Mouse (Mus musculus) spleen, postnatal 4 days (tissue): ENCODE results near the gene Lgals4.

ENCODE experiments used
- DNase-seq, 2 experiments: peaks; one replicate each; pipeline ENCODE4 v3.0.0; 2022; ENCODE audit warnings: low spot score in 2 of 2

Lgals4 gene

DNA sequence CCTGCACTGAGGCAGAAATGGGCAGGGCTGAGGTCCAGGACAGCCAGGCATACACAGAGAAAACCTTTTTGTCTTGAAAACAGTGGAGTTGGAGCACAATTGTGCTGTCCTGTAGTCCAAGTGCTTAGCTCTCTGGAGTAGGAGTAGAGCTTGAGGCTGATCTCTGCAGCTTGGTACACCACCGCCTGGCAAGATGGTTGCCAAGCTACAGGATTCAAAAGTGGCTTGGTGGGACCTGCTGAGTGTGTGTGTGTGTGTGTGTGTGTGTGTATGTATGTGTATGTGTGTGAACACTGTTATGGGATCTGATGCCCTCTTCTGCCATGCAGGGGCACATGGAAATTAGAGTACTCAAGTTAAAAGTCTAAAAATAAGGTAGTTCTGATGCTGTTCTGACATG is 11.1 kb upstream of the Lgals4 start:
- DNase-seq: no peak

DNA sequence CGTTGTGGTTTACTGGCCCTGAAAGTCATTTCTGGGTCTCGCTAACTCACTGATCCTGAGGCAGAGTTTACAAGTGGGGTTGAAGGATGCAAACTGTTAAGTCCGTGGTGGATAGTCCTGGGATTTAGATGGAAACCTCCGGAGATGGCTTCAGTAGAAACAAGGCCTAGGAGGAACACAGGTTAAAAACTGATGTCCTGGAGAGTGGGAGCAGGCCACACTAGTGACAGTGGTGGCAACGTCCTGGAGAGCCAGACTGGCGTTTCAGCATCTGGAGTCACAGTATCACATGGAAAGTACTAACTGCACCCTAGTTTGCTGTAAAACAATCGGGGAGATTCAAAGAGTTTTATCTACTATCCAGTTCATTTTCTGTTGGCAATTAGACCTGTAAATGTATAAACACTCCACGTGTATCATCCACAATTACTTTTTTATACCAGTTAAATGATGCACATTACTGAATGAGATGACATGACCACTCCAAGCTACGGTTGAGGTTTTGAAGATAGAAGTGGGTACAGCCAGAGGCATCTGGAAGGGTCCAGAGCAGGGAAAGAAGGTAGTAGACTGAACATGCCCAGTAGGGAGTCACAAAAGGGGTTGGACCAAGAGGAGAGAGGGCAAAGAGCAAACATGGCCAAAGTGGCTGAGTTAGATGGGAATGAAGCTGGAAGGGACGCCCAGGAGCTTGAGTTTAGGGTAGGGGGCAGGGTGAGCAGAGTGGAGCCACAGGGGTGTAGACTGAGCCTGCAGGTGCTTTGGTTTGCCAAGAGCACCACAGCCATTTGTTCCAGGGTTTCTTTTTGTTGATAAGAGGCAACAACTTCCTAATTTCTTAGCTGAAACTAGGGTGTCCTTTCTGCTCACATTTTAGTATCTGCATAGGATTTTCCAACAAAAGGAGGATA is 10.4 kb upstream of the Lgals4 start:
- DNase-seq: no peak

GRCm38 (mm10) chr7:28823932-28824331 is 9.7 kb upstream of the Lgals4 start:
- DNase-seq: no peak

DNA sequence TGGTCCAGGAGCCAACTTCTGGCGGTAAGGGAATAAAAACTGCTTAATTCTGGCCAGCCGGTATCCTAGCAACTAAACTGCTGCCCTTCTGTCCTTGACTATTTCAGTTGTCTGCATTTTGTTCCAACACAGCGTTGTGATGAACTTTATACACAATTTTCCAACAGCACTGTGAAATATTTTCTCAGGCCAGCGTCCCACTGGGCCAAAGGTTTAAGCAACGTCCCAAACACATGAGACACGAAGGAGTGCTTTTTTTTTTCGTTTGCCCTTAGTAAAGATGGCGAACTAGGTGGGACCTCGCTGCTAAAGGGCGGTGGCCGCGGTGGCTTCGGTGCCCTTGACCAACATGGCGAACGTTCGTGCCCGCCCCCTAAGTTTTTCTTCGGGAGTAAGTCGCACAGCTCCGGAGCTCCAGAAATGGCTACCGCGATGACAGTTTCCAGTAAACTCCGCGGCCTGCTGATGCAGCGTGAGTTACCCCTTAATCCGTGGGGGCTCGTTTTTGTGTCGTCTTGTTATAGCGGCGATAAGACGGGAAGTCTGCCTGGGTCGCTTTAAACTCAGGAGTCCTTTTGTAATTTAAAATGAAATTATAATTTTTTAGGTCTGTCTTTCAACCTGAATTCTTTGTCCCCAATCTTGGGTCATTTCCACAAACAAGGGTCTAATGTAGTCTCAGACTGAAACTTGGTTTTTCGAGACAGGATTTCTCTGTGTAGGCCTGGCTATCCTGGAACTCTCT is 8.5 kb upstream of the Lgals4 start, which contains the start of gene Ech1:
Gene Ech1, plus strand, starts transcription at position 277 of the 745 bp plus-strand sequence.
- peak; percentile 91 to 94 for DNase-seq

- DNase-seq: peak in 1 of 2 experiments; percentile 69
Observed at GRCm38 (mm10) chr7:28825686-28826401, 7.8 kb upstream of the Lgals4 start.

DNA sequence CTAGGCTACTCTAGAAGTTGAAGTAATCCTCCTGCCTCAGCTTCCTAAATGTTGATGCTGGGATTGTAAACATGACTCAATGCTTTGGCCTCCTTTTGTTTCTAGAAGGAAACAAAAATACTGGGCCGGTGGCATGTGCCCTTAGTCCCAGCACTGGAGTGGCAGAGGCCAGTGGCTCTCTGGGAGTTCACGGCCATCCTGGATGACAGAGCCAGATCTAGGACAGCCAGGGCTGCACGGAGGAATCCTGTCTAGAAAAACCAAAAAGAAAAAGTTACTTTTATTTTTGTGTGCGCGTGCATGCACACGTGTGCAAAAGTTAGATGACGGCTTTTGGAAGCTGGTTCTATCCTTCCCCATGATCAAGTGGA is 7.3 kb upstream of the Lgals4 start:
- DNase-seq: no peak

DNA sequence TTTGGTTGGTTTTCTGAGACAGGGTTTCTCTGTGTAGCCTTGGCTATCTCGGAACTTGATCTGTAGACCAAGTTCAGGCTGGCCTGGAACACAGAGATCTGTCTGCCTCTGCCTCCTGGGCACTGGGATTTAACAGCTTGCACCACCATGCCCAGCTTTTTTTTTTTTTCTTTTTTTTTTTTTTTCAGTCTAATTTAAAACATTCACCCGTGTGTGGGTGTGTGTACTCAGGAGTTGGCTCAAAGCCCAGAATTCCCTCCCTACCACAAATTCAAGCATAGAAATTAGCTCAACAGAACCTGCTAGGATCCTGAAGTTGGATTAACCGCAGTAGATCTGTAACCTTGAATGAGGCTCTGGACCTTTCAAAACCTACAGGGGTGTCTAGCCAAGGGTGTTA is 6.3 kb upstream of the Lgals4 start:
- DNase-seq: no peak

DNA sequence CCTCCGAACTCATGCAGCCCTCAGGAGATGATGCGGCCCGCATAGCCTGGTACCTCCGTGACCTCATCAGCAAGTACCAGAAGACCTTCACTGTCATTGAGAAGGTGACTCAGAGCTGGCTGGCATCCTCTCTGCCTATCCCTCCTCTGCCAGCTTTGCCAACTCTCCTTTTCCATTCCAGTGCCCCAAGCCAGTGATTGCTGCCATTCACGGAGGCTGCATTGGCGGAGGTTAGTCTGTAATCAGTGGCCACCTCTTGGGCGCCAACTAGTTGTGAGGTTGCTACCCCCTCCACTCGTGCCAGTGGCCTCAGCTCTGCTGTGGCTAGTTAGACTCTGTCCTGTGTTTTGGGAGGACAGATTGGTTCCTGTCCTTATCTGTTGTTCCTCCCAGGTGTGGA is 3.8 kb upstream of the Lgals4 start:
- no peak for DNase-seq

GRCm38 (mm10) chr7:28830981-28831380 is 2.7 kb upstream of the Lgals4 start:
- peak in 1 of 2 experiments; percentile 52 for DNase-seq

DNA sequence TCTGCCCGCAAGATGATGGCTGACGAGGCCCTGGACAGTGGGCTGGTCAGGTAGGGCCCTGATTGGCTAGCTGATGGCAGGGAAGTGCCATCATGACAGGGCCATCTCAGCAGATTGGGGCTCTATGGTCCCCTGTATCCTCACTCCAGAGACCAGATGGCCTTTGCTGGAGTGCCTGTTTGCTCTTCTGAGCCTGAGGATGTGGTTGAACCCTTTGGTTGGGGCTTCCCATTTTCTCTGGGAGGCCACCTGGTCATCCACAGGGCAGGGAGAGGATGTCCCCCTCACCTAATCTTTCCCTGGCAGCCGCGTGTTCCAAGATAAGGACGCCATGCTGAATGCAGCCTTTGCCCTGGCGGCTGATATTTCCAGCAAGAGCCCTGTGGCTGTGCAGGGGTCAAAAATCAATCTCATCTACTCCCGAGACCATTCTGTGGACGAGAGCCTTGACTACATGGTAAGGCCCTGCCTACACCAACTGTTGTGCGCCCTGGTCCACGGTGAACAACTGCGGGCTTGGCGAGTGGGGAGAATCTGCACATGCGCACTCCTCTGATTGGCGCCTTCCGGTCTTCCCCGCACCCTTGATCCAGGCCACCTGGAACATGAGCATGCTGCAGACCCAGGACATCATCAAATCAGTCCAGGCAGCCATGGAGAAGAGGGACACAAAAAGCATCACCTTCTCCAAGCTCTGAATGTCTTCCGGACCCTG is 2.1 kb upstream of the Lgals4 start:
- peak in 1 of 2 experiments; percentile 62 for DNase-seq

- no peak for DNase-seq
Observed at GRCm38 (mm10) chr7:28832137-28832536, 1.5 kb upstream of the Lgals4 start.

DNA sequence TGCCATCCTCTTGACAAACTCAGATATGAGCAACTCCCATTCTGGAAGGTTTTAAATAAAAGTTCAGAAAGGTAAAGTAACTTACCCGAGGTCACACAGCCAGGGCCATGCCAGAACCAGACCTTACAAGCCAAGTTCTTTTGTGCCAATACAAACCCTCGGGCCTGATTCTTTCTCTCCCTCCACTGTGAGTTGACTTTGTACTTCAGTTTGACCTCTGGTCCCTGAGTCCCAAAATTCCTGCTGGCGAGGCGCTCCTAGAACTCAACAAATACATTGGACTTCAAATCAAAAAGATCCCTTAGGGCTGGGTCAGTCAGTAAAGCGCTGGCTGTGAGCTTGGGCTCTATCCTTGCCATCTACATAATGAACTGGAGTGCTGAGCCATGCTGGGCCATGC is 3.3 kb downstream of the Lgals4 start:
- DNase-seq: peak in 1 of 2 experiments; percentile 55

GRCm38 (mm10) chr7:28838331-28838730 is 4.7 kb downstream of the Lgals4 start:
- peak in 1 of 2 experiments; percentile 58 for DNase-seq

GRCm38 (mm10) chr7:28847273-28847672 is 13.6 kb downstream of the Lgals4 start:
- no peak for DNase-seq

GRCm38 (mm10) chr7:28849700-28850236 is 16.1 kb downstream of the Lgals4 start:
- DNase-seq: no peak

- DNase-seq: no peak
Observed at GRCm38 (mm10) chr7:28850642-28851041, 17.0 kb downstream of the Lgals4 start.

- DNase-seq: no peak
Observed at GRCm38 (mm10) chr7:28859953-28860352, 26.3 kb downstream of the Lgals4 start.

DNA sequence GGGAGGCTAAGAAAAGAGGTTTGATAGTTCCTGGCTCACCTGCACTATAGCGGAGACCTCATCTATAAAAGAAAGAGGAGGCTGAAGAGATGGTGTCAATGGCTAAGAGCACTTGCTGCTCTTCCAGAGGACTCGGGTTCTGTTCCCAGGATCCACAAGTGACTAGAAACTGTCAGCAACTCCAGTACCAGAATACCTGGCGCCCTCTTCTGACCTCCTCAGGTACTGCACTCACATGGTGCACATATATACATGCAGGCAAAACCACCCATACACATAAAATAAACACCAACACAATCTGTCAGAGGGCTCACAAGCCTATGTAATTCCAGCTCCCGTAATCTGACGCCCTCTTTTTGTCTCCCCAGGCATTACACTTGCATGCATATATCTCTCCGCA is 27.2 kb downstream of the Lgals4 start:
- DNase-seq: no peak

GRCm38 (mm10) chr7:28862817-28863499 is 29.3 kb downstream of the Lgals4 start:
- DNase-seq: no peak

DNA sequence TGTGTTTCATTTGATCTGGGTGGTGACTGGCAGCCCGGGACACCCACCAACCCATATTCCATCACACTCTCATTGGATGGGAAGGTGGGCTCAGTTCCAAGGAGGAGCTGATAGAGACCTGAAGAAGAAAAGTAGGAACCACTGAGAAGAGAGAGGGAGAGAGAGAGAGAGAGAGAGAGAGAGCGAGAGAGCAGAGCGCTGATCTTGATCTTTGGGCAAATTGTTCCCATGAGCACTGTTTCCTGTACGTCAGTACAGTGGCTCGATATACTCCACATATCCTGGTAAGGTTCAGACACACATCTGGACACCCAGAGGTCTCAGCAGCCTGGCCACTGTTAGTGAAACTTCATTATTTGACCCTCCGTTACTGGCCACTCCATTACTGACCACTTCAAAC is 29.9 kb downstream of the Lgals4 start, which contains the start of gene Lgals7:
Gene Lgals7, plus strand, starts transcription at position 314 of the 400 bp plus-strand sequence.
- no peak for DNase-seq
